Mouse (Mus musculus) mouse embryonic stem cell (cell line): Measurements from ENCODE around the gene Egflam.

Source experiments
- in situ Hi-C, 2 experiments: fragments of 300-500 bp; cut with MboI; formaldehyde crosslinking; loops; 1 replicate in 1 of 2; 3 replicates in 1 of 2; pipeline ENCODE4 v1.14.3; 2019 to 2020; ENCODE audit warnings: low sequenced_read_pairs in 2 of 2, low pct_unique_long_range_greater_than_20kb in 1 of 2, mixed read lengths in 1 of 2; ENCODE audit not compliant: unreplicated experiment in 1 of 2

The Egflam gene

GRCm38 (mm10) chr15:7239904-7240303 is 158.3 kb downstream of the Egflam start:
- in situ Hi-C loops: loop anchor here in 1 of 2 experiments (10.0 kb wide), 1 partner anchor 325 kb away; no protein-coding TSS in a partner anchor

GRCm38 (mm10) chr15:7233393-7234090 is 164.7 kb downstream of the Egflam start:
- in situ Hi-C loops: loop anchor here in 1 of 2 experiments (10.0 kb wide), 1 partner anchor 319 kb away; no protein-coding TSS in a partner anchor

- in situ Hi-C loops: no loop called here
These were observed 172.0 kb downstream of the Egflam start for GRCm38 (mm10) chr15:7226225-7226624.

- in situ Hi-C loops: loop anchor here in 1 of 2 experiments (5.0 kb wide), 1 partner anchor 307 kb away; no protein-coding TSS in a partner anchor
These were observed 173.9 kb downstream of the Egflam start for GRCm38 (mm10) chr15:7224151-7224775.

GRCm38 (mm10) chr15:7222809-7223208 is 175.4 kb downstream of the Egflam start:
- in situ Hi-C loops: loop anchor here in 1 of 2 experiments (5.0 kb wide), 1 partner anchor 306 kb away; no protein-coding TSS in a partner anchor

GRCm38 (mm10) chr15:7217273-7217598 is 181.0 kb downstream of the Egflam start:
- in situ Hi-C loops: no loop called here

- in situ Hi-C loops: no loop called here
These were observed 181.5 kb downstream of the Egflam start for GRCm38 (mm10) chr15:7216581-7217272.

GRCm38 (mm10) chr15:7215845-7216244 is 182.3 kb downstream of the Egflam start:
- in situ Hi-C loops: no loop called here

GRCm38 (mm10) chr15:7213683-7214082 is 184.5 kb downstream of the Egflam start:
- in situ Hi-C loops: no loop called here

- in situ Hi-C loops: no loop called here
These were observed 190.0 kb downstream of the Egflam start for GRCm38 (mm10) chr15:7208180-7208579.

- in situ Hi-C loops: no loop called here
These were observed 190.9 kb downstream of the Egflam start for GRCm38 (mm10) chr15:7207292-7207691.

- in situ Hi-C loops: no loop called here
These were observed 192.1 kb downstream of the Egflam start for GRCm38 (mm10) chr15:7206110-7206509.

GRCm38 (mm10) chr15:7204917-7205316 is 193.3 kb downstream of the Egflam start:
- in situ Hi-C loops: no loop called here

GRCm38 (mm10) chr15:7203606-7204330 is 194.4 kb downstream of the Egflam start:
- in situ Hi-C loops: no loop called here

GRCm38 (mm10) chr15:7202981-7203380 is 195.2 kb downstream of the Egflam start:
- in situ Hi-C loops: no loop called here

- in situ Hi-C loops: no loop called here
These were observed 196.5 kb downstream of the Egflam start for GRCm38 (mm10) chr15:7201421-7202380.

GRCm38 (mm10) chr15:7200286-7200685 is 197.9 kb downstream of the Egflam start:
- in situ Hi-C loops: no loop called here

- in situ Hi-C loops: no loop called here
These were observed 199.4 kb downstream of the Egflam start for GRCm38 (mm10) chr15:7198816-7199215.
